Mouse (Mus musculus): ENCODE data around the gene Gm9821. TPM values are rescaled to one million over a fixed set of nuclear protein-coding genes. Genes with fewer than 3 reads are reported as not detected.

Gm9821 gene
- polyA plus RNA-seq (2012): not detected in 2 replicates

DNA sequence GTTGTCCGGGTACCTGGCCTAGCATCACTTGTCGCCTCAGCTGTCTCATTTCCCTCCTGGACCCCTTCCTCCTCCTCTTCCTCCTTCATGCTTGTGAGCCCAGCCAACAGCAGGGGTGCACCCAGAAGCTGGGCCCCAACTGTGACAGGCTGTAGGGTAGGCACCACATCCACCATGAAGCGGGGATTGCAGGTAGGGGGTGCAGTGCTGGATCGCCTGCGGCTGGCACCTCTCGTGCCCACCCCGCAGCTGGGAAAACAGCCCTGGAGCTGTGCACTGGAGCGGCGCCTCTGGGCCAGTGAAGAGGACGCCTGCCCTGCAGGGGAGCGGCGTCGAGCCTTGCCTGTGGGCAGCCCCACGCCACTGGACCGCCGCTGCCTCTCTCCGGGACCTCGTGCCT is at the start of gene Gm9821:
Gene Gm9821 (plus strand): TSS at position 221 of the 400 bp plus-strand sequence.
- Histone ChIP-seq H3K27me3 (ENCODE audit: control insufficient read depth) (no peaks in the 10 kb centered on the region), H3K4me3 (replicated peaks) (no peak within 1 kb of the TSS), H3K9me3 (ENCODE audit: control insufficient read depth, low read length) (no peaks in the 10 kb centered on the region), H3K4me1 (ENCODE audit: control insufficient read depth) (peaks cover 70% of the 10 kb centered on the region), H3K36me3 (ENCODE audit: control insufficient read depth) (peaks cover 74% of the 10 kb centered on the region)
- TF ChIP-seq TAL1 (IDR thresholded peaks at IDR 0.05; ENCODE audit: low read length): no peak
- no peak for TF ChIP-seq GATA1 (IDR thresholded peaks at IDR 0.05; ENCODE audit: low read length)

DNA sequence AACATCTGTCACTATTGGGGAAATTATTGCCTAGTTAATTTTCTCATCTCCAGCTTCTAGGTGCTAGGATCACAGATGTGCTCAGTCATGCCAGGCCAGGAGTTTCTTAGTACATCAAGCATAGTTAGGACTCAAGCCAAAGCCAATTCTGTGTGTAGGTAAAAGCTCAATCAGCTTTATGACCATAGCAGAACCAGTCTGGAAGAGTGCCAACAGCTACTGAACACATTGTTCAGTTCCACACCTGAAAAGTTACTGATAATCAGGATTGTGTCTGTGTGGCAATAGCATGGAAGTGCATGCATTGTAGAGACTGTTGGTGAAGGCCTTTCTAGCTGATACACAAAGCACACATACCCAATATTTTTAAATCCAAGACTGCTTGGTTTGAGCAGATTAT is 47.5 kb upstream of the Gm9821 start:
- H3K4me3 ChIP-seq (replicated peaks): no peak overlapping the region

DNA sequence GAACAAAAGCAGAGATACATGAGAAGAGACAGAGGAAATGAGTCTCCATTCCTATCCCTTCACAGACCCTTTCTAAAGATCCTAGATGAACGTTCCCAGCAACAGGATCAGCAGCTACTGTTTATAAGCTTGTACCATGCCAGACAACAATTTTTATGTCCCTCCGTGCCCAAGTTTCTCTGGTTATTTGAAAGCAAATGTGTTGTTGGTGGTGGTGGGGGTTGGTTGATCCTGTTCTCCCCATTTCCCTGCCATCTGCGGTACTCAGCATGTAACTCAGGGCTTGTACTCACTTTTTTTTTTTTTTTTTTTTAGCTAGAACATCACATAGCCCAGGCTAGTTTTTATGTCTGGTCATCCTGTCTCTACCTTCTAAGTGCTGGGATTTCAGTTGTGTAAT is 46.4 kb upstream of the Gm9821 start:
- H3K4me1 ChIP-seq (ENCODE audit: control insufficient read depth): no peaks in the 10 kb centered on the region
- peaks cover 26% of the 10 kb centered on the region for H3K36me3 ChIP-seq (ENCODE audit: control insufficient read depth)

More for the DNA sequence above, 47.5 kb upstream of the Gm9821 start:
- peaks cover 26% of the 10 kb centered on the region for H3K36me3 ChIP-seq (ENCODE audit: control insufficient read depth)
- no peaks in the 10 kb centered on the region for H3K4me1 ChIP-seq (ENCODE audit: control insufficient read depth)
- no peaks in the 10 kb centered on the region for H3K27me3 ChIP-seq (ENCODE audit: control insufficient read depth)
- H3K9me3 ChIP-seq (ENCODE audit: control insufficient read depth, low read length): no peaks in the 10 kb centered on the region
- TF ChIP-seq GATA1 (IDR thresholded peaks at IDR 0.05; ENCODE audit: low read length) (no peak), TAL1 (IDR thresholded peaks at IDR 0.05; ENCODE audit: low read length) (no peak)

DNA sequence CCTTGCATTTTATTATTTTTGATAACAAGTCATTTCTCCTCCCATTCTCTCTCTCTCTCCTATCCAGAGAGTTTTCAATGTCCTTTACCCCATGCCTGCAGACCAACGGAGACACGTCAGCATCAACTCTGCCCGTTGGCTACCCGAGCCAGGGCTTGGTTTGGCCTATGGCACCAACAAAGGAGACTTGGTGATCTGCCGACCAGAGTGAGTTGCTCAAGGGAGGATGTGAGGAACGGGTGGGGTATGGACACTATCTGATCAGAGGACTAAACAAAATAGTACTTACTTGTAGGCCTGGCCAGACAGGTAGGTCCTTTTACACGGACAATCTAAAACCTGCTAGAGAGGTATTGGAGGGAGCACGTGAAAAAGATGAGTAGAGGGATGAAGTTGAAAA is 45.1 kb upstream of the Gm9821 start:
- Histone ChIP-seq H3K4me1 (ENCODE audit: control insufficient read depth) (peaks cover 6% of the 10 kb centered on the region; the same call in 1 of the 2 replicates), H3K4me3 (replicated peaks) (no peak overlapping the region), H3K36me3 (ENCODE audit: control insufficient read depth) (peaks cover 31% of the 10 kb centered on the region), H3K27me3 (ENCODE audit: control insufficient read depth) (no peaks in the 10 kb centered on the region), H3K9me3 (ENCODE audit: control insufficient read depth, low read length) (no peaks in the 10 kb centered on the region)
- no peak for TF ChIP-seq TAL1 (IDR thresholded peaks at IDR 0.05; ENCODE audit: low read length)
- TF ChIP-seq GATA1 (IDR thresholded peaks at IDR 0.05; ENCODE audit: low read length): no peak

More for the DNA sequence above, 46.4 kb upstream of the Gm9821 start:
- TF ChIP-seq TAL1 (IDR thresholded peaks at IDR 0.05; ENCODE audit: low read length) (no peak), GATA1 (IDR thresholded peaks at IDR 0.05; ENCODE audit: low read length) (no peak)
- Histone ChIP-seq H3K4me3 (replicated peaks) (no peak overlapping the region), H3K9me3 (ENCODE audit: control insufficient read depth, low read length) (no peaks in the 10 kb centered on the region), H3K27me3 (ENCODE audit: control insufficient read depth) (no peaks in the 10 kb centered on the region)

DNA sequence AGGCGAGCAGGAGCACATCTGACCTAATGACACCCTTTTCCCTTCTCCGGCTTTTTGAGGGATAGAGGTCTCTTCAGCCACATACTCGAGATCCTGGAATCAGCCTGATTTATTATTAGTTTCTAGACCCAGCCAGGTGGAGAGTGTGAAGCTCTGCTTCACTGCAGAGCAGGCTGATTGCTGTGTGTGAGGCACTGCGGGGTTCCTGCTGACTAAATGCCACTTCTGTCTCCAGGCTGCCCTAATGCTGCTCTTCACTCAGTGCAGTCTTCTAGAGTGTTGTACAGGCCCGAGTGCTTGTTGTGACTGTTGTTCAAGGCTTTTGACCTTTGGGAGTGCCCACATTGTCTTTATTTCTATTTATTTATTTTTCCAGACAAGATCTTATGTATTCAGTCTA is 43.2 kb upstream of the Gm9821 start:
- Histone ChIP-seq H3K27me3 (ENCODE audit: control insufficient read depth) (no peaks in the 10 kb centered on the region), H3K4me3 (replicated peaks) (no peak overlapping the region), H3K36me3 (ENCODE audit: control insufficient read depth) (peaks cover 41% of the 10 kb centered on the region), H3K4me1 (ENCODE audit: control insufficient read depth) (peaks cover 7% of the 10 kb centered on the region), H3K9me3 (ENCODE audit: control insufficient read depth, low read length) (no peaks in the 10 kb centered on the region)
- no peak for TF ChIP-seq TAL1 (IDR thresholded peaks at IDR 0.05; ENCODE audit: low read length)
- no peak for TF ChIP-seq GATA1 (IDR thresholded peaks at IDR 0.05; ENCODE audit: low read length)

DNA sequence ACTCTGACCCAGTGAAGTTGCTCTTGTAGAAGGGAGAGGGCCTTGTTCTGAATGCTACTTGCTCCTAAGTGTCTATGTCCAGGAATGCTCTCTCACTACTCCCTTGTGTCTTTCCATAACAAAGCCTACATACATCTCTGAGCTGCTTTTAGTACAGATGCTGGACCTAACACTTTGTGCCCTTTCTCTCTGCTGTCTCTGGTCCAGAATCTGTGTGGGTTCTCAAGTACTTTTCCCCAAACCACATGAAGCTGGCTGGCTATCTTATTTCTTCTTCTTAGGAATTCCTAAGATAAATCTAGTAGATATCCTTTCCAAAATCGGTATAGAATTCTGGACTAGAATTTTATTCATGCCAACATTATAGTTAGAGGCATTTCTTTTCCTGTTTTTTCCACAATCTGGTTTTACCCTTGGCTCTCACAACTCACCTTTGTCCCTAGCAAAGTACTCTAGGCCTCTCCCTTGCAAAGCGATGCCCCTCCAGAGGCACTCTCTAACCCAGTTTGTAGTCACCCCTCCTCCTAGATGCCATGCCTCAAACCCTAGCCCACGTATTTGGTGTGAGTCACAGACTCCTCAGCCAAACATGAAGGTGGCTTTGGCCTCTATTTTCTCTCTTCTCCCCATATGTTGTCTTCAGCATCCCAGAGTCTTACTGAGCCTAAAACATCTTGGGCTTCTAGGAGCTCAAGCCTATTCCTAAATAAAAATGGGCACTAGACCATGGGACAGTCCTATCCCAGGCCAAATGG is 42.2 kb upstream of the Gm9821 start:
- Histone ChIP-seq H3K36me3 (ENCODE audit: control insufficient read depth) (peaks cover 40% of the 10 kb centered on the region), H3K4me3 (replicated peaks) (no peak overlapping the region)
- TF ChIP-seq TAL1 (IDR thresholded peaks at IDR 0.05; ENCODE audit: low read length) (no peak), GATA1 (IDR thresholded peaks at IDR 0.05; ENCODE audit: low read length) (no peak)

DNA sequence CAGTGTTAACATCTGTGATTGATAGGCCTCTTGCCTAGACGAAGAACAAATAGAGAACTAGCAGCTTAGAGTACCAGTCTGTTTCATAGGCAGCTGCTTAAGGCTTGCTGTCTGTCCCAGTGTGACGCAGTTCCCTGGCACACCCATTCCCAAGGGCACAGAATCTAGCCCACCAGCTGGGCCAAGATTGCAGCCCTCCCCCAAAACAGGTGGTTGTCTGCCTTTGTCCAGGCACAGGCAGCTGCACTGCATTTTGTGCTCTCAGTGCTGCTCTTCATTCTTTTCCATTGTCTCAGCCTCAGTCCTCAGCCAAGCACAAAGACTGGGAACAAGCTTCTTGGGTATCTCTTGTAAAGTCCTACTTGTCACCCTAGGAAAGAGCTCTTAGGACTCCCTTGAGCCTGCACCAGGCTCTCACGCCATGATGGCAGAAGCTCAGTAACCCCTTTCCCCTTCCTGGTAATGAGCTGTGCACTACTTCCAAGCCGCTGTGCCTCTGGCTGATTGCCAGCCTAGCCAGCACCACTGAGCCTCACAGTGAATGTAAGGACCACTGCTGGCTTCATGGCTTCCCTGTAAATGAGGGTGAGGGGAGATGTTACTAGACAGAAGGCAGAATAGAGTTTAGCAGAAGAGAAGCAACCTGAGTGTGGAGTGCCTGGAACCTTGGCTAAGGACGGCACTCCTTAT is 40.7 kb upstream of the Gm9821 start:
- Histone ChIP-seq H3K4me3 (replicated peaks) (no peak overlapping the region), H3K4me1 (ENCODE audit: control insufficient read depth) (peaks cover 7% of the 10 kb centered on the region), H3K27me3 (ENCODE audit: control insufficient read depth) (no peaks in the 10 kb centered on the region), H3K36me3 (ENCODE audit: control insufficient read depth) (peaks cover 43% of the 10 kb centered on the region), H3K9me3 (ENCODE audit: control insufficient read depth, low read length) (no peaks in the 10 kb centered on the region)
- TF ChIP-seq TAL1 (IDR thresholded peaks at IDR 0.05; ENCODE audit: low read length) (no peak), GATA1 (IDR thresholded peaks at IDR 0.05; ENCODE audit: low read length) (no peak)

More for the DNA sequence above, 42.2 kb upstream of the Gm9821 start:
- H3K27me3 ChIP-seq (ENCODE audit: control insufficient read depth): no peaks in the 10 kb centered on the region
- peaks cover 7% of the 10 kb centered on the region for H3K4me1 ChIP-seq (ENCODE audit: control insufficient read depth)
- H3K9me3 ChIP-seq (ENCODE audit: control insufficient read depth, low read length): no peaks in the 10 kb centered on the region

DNA sequence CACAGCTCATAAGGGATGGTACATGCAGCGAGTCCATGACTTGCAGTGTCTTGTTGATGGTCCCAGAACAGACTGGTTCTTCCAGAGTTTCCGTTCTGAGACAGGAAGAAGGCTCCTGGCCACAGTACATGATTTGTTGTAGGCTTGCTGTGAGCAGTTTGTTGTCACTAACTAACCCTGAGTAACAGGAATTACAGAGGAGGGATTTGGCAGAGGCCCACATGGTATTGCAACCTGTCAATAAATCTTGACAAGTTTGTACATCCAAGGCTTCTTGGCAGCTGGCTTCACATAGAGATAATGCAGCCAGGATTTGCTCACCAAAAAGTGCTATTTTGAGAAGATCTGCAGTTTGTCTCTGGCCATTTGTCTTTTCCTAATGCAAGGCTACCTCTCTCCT is 39.4 kb upstream of the Gm9821 start:
- Histone ChIP-seq H3K4me1 (ENCODE audit: control insufficient read depth) (peaks cover 7% of the 10 kb centered on the region), H3K9me3 (ENCODE audit: control insufficient read depth, low read length) (no peaks in the 10 kb centered on the region), H3K27me3 (ENCODE audit: control insufficient read depth) (no peaks in the 10 kb centered on the region), H3K36me3 (ENCODE audit: control insufficient read depth) (peaks cover 45% of the 10 kb centered on the region), H3K4me3 (replicated peaks) (no peak overlapping the region)
- TF ChIP-seq GATA1 (IDR thresholded peaks at IDR 0.05; ENCODE audit: low read length): no peak
- TF ChIP-seq TAL1 (IDR thresholded peaks at IDR 0.05; ENCODE audit: low read length): no peak

DNA sequence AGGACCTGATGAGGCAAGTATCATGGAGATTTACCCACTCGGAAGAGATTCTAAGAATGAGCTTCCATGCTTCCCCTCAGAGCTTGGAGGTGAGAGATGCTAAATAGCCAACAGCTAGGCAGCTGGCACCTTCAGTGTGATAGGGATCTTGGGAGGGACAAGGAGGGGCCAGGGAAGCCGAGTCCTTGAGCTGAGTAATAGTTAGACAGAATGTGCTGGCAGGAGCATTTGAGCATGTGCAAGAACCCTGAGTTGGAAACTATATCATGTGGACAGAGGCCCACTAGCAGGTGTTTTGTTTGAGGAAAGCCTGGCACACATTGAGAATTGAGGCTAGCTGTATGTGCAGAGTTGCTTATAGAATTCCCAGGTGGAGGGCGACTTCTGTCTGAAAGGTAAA is 32.9 kb upstream of the Gm9821 start:
- Histone ChIP-seq H3K4me1 (ENCODE audit: control insufficient read depth) (peaks cover 44% of the 10 kb centered on the region), H3K4me3 (replicated peaks) (no peak overlapping the region), H3K9me3 (ENCODE audit: control insufficient read depth, low read length) (no peaks in the 10 kb centered on the region), H3K36me3 (ENCODE audit: control insufficient read depth) (peaks cover 85% of the 10 kb centered on the region), H3K27me3 (ENCODE audit: control insufficient read depth) (no peaks in the 10 kb centered on the region)
- TF ChIP-seq GATA1 (IDR thresholded peaks at IDR 0.05; ENCODE audit: low read length) (no peak), TAL1 (IDR thresholded peaks at IDR 0.05; ENCODE audit: low read length) (no peak)
